Mouse (Mus musculus) liver, postnatal 0 days (tissue): ENCODE measurements around the gene AC124502.3. TPM values are rescaled to one million over a fixed set of nuclear protein-coding genes. Genes with fewer than 3 reads are reported as not detected.

ENCODE experiments used
- ATAC-seq: fragments of 200-750 bp; cut with Nextera tagmentation; 2 replicates; pipeline ENCODE4 v1.8.0; 2017; ENCODE audit warnings: mild to moderate bottlenecking, moderate library complexity
- DNase-seq: peaks from one replicate; pipeline ENCODE4 v3.0.0-alpha.2; 2016
- H3K27ac ChIP-seq: fragments of 300-500 bp; sonication (generic); 2 replicates; pipeline ENCODE4 v1.5.1; 2014; ENCODE audit warnings: antibody characterized with exemption, moderate library complexity, mild to moderate bottlenecking, low read depth
- H3K27me3 ChIP-seq: fragments of 300-500 bp; sonication (generic); 2 replicates; pipeline ENCODE4 v1.6.1; 2014; ENCODE audit warnings: low read length, control low read depth, mixed read lengths; ENCODE audit not compliant: insufficient read depth
- H3K36me3 ChIP-seq: fragments of 300-500 bp; sonication (generic); replicated peaks from 2 replicates; pipeline ENCODE4 v1.6.1; 2014; ENCODE audit warnings: mild to moderate bottlenecking, control low read depth, low read length, moderate library complexity, mixed read lengths; ENCODE audit not compliant: insufficient read depth
- H3K4me1 ChIP-seq: fragments of 300-500 bp; sonication (generic); 2 replicates; pipeline ENCODE4 v1.6.1; 2014; ENCODE audit warnings: antibody characterized with exemption, mild to moderate bottlenecking, control low read depth; ENCODE audit not compliant: insufficient read depth
- H3K4me2 ChIP-seq: fragments of 300-500 bp; sonication (generic); 2 replicates; pipeline ENCODE4 v1.6.1; 2014; ENCODE audit warnings: low read depth, mild to moderate bottlenecking, low read length, moderate library complexity, mixed read lengths
- H3K4me3 ChIP-seq: fragments of 300-500 bp; sonication (generic); 2 replicates; pipeline ENCODE4 v1.5.1; 2014; ENCODE audit warnings: low read depth, low read length
- H3K9ac ChIP-seq: fragments of 300-500 bp; sonication (generic); replicated peaks from 2 replicates; pipeline ENCODE4 v1.6.1; 2014; ENCODE audit warnings: mild to moderate bottlenecking, moderate library complexity
- H3K9me3 ChIP-seq: fragments of 300-500 bp; sonication (generic); 2 replicates; pipeline ENCODE4 v1.6.1; 2016; ENCODE audit warnings: mild to moderate bottlenecking, control low read depth, low read length, mixed read lengths
- CTCF ChIP-seq: sonication (generic); IDR thresholded peaks from 2 replicates; pipeline ENCODE4 v1.5.1; 2016; ENCODE audit warnings: antibody characterized with exemption, low read depth
- EP300 ChIP-seq: IDR thresholded peaks from 2 replicates; pipeline ENCODE4 v1.6.1; 2016; ENCODE audit warnings: antibody characterized with exemption, low read depth, mild to moderate bottlenecking
- WGBS: fragments of 180-500 bp; shearing (Covaris S2); extraction: QIAGEN DNeasy Blood & Tissue Kit; methylation state at CpG from one replicate; pipeline ENCODE4 v1.1.7; 2014; ENCODE audit not compliant: insufficient replicate concordance; 5-methylcytosine and 5-hydroxymethylcytosine counted together
- polyA plus RNA-seq: library from polyadenylated mRNA; unstranded; fragments of >200 nt; fragmentation: Nextera tagmentation; extraction: Ambion mirVana; gene quantifications from 2 replicates; pipeline ENCODE4 v1.2.1, GENCODE M21; 2015

The AC124502.3 gene
- polyA plus RNA-seq, 1 experiment from 2014 or later = 0.31 TPM

- H3K9ac ChIP-seq = no peak overlapping the region
- no peak overlapping the region for H3K4me2 ChIP-seq
- no peak overlapping the region for H3K27ac ChIP-seq
- ATAC-seq (no peak), DNase-seq (no peak)
- peaks cover 27% of the 10 kb centered on the region for H3K27me3 ChIP-seq
- TF ChIP-seq EP300 (no peak), CTCF (no peak)
- WGBS = 74% methylated on average over 6 of the region's 6 CpGs
- peaks cover 29% of the 10 kb centered on the region for H3K36me3 ChIP-seq
- H3K4me1 ChIP-seq = peaks cover 3% of the 10 kb centered on the region; the same call in 1 of the 2 replicates
- H3K4me3 ChIP-seq = no peak overlapping the region
- H3K9me3 ChIP-seq = no peaks in the 10 kb centered on the region
Measured at GRCm38 (mm10) chr19:5049325-5049724, 10.6 kb downstream of the AC124502.3 start.

DNA sequence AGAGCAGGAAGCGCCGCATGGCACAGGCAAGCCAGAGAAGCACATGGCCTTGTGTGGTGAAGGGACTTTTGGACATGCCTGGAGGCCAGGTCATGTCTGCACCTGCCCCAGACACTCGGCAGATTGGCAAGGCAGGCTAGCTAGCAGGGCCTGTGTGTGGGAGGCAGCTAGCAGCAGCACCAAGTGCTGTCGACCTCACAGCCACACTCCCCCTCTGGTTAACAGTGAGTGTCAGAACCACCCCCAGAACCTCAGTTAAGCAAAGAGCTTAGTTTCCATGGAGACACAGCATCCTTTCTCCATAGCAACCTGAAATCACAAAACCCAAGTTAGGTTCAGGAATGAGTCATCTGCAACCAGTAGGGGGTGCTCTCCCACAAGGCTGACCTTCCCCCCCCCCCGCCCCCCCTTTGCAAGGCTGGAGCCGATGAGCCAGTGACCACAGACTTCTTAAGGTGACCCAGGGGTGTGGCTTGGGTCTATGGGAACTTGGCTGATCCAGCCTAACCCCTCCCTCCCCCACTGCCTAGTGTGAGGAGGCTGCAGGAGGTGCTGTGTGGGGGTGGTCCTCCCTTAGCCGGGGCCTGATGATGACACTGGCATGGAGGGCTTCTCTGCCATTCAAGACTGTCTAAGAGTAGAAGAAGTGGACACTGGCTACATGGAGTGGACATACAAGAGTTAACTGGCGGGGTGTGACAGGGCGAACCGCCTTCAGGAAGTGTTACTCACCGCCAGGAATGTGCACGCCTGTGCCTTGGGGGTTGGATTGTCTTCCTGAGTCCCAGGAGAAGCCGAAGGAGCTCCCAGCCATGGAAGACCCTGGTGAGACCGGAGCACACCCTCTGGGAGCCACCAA, 11.6 kb downstream of the AC124502.3 start, which contains the start of gene Rin1:
Gene Rin1, plus strand, starts transcription at position 435 of the 859 bp plus-strand sequence.
- WGBS = 26% methylated on average over 13 of the region's 14 CpGs
- peak; percentile 35; the same call in 1 of the 2 replicates for ATAC-seq
- no peak within 1 kb of the TSS; the same call in 1 of the 2 replicates for H3K9ac ChIP-seq

GRCm38 (mm10) chr19:5051031-5051430, 12.3 kb downstream of the AC124502.3 start:
- no peak overlapping the region for H3K27ac ChIP-seq
- WGBS = 14% methylated on average over 17 of the region's 17 CpGs
- H3K4me2 ChIP-seq = peak overlapping the region; percentile 39
- H3K4me3 ChIP-seq = 0 out of 2 replicates have a peak overlapping the region, but pooled peaks have one; percentile 11
- H3K4me1 ChIP-seq = peaks cover 3% of the 10 kb centered on the region; the same call in 1 of the 2 replicates
- TF ChIP-seq CTCF = no peak
- TF ChIP-seq EP300 = no peak
- no peaks in the 10 kb centered on the region for H3K9me3 ChIP-seq
- peaks cover 26% of the 10 kb centered on the region for H3K36me3 ChIP-seq
- DNase-seq (peak; percentile 24), ATAC-seq (no peak)
- H3K27me3 ChIP-seq = peaks cover 30% of the 10 kb centered on the region
- no peak overlapping the region; the same call in 1 of the 2 replicates for H3K9ac ChIP-seq

More for the DNA sequence above, 11.6 kb downstream of the AC124502.3 start, which contains the start of gene Rin1:
- Histone ChIP-seq H3K36me3 (peaks cover 29% of the 10 kb centered on the region), H3K27me3 (peaks cover 28% of the 10 kb centered on the region), H3K4me2 (peak within 1 kb of the TSS; percentile 39), H3K27ac (no peak within 1 kb of the TSS), H3K4me3 (0 out of 2 replicates have a peak within 1 kb of the TSS, but pooled peaks have one; percentile 11), H3K4me1 (peaks cover 3% of the 10 kb centered on the region; the same call in 1 of the 2 replicates), H3K9me3 (no peaks in the 10 kb centered on the region)
- DNase-seq = peak; percentile 50
- TF ChIP-seq EP300 (no peak), CTCF (peak; percentile 58)

DNA sequence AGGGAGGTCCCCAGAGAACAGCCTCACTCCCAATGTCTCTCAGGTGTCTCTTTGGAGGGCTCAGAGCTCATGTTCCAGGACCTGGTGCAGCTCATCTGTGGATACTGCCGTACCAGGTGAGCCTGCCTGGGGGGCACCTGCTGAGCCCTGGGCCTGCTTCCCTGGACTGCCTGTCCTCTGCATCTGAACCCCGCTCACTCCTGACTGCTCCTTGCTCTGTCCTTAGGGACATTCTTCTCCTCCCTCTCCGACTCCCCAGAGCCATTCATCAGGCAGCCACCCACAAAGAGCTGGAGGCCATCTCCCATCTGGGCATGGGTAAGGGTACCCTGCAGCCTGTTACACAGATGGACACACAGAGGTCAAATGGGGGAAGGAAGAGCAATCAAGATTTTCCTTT, 12.8 kb downstream of the AC124502.3 start:
- peaks cover 23% of the 10 kb centered on the region for H3K36me3 ChIP-seq
- no peak overlapping the region for H3K4me2 ChIP-seq
- WGBS = 64% methylated on average over 3 of the region's 3 CpGs
- H3K27me3 ChIP-seq = peaks cover 30% of the 10 kb centered on the region
- DNase-seq (no peak), ATAC-seq (no peak)
- peaks cover 3% of the 10 kb centered on the region; the same call in 1 of the 2 replicates for H3K4me1 ChIP-seq
- no peak for TF ChIP-seq CTCF
- TF ChIP-seq EP300 = no peak
- H3K9me3 ChIP-seq = no peaks in the 10 kb centered on the region
- H3K4me3 ChIP-seq = no peak overlapping the region
- no peak overlapping the region for H3K9ac ChIP-seq
- H3K27ac ChIP-seq = no peak overlapping the region

DNA sequence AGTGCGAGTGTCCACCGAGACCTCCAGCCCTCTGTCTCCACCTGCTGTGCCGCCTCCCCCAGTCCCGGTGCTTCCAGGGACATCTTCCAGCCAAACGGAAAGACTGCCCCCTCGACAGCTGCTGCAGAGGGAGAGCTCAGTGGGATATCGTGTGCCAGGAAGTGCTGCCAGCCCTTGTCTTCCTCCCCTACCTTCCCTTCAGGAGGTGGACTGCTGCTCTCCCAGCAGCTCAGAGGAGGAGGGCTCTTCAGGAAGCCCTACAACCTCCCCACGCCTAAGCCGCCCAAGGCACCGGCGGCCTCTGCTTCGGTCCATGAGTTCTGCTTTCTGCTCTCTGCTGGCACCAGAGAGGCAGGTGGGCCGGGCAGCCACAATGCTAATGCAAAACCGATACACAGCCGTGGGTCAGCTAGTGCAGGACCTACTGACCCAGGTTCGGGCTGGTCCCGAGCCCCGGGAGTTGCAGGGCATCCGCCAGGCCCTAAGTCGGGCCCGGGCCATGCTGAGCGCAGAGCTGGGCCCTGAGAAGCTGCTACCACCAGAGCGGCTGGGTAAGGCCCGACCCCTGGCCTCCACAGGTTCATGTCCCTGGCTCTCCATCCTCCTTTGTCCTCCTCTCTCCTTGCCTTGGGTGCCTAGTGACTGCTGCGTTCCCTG, 13.6 kb downstream of the AC124502.3 start:
- peaks cover 3% of the 10 kb centered on the region; the same call in 1 of the 2 replicates for H3K4me1 ChIP-seq
- DNase-seq (peak; percentile 15), ATAC-seq (no peak)
- H3K36me3 ChIP-seq = peaks cover 15% of the 10 kb centered on the region
- H3K4me2 ChIP-seq = no peak overlapping the region
- H3K9ac ChIP-seq = no peak overlapping the region
- 39% methylated on average over 25 of the region's 25 CpGs for WGBS
- H3K27ac ChIP-seq = no peak overlapping the region
- H3K9me3 ChIP-seq = no peaks in the 10 kb centered on the region
- H3K27me3 ChIP-seq = peaks cover 30% of the 10 kb centered on the region
- no peak overlapping the region for H3K4me3 ChIP-seq
- TF ChIP-seq EP300 = no peak

DNA sequence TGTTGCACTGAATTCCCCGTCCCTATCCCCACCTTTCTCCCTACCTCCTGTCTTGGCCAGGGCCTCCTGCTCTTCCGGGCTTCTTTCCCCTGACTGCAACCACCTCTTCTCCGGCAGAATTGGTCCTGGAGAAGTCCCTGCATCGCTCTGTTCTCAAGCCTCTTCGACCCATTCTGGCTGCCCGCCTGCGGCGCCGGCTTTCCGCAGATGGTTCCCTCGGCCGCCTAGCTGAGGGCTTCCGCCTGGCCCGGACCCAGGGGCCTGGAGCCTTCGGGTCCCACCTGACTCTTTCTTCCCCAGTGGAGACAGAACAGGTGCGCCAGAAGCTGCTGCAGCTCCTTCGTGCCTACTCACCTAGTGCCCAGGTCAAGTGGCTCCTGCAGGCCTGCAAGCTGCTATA, 14.2 kb downstream of the AC124502.3 start:
- no peak overlapping the region for H3K27ac ChIP-seq
- WGBS = 63% methylated on average over 17 of the region's 17 CpGs
- TF ChIP-seq EP300 (no peak), CTCF (no peak)

More for the DNA sequence above, 14.2 kb downstream of the AC124502.3 start:
- Histone ChIP-seq H3K9me3 (no peaks in the 10 kb centered on the region), H3K9ac (no peak overlapping the region), H3K36me3 (peaks cover 10% of the 10 kb centered on the region), H3K4me2 (no peak overlapping the region), H3K27me3 (peaks cover 30% of the 10 kb centered on the region), H3K4me1 (peaks cover 3% of the 10 kb centered on the region; the same call in 1 of the 2 replicates), H3K4me3 (no peak overlapping the region)
- DNase-seq = no peak
- ATAC-seq = no peak
